Mouse (Mus musculus) liver, embryonic 13.5 days (tissue): Measurements from ENCODE around the gene Rpl22l1. TPM values are rescaled to one million over a fixed set of nuclear protein-coding genes. Genes with fewer than 3 reads are reported as not detected.
"Not testable (repeated sequence)": the region's sequence is repeated elsewhere in the genome, so short reads cannot be mapped to it uniquely, and the experiment has no call there.

Experiments used
- ATAC-seq: fragments of 200-750 bp; cut with Nextera tagmentation; 2 replicates; pipeline ENCODE4 v1.8.0; 2017; ENCODE audit warnings: low read depth, mild to moderate bottlenecking, moderate number of reproducible peaks, moderate library complexity
- DNase-seq: peaks from one replicate; pipeline ENCODE4 v3.0.0; 2022
- H3K27ac ChIP-seq: fragments of 300-500 bp; sonication (generic); 2 replicates; pipeline ENCODE4 v1.5.1; 2015; ENCODE audit warnings: moderate library complexity, mild to moderate bottlenecking, inconsistent platforms
- H3K27me3 ChIP-seq: fragments of 300-500 bp; sonication (generic); 2 replicates; pipeline ENCODE4 v1.6.1; 2015; ENCODE audit warnings: mild to moderate bottlenecking, inconsistent platforms
- H3K36me3 ChIP-seq: fragments of 300-500 bp; sonication (generic); 2 replicates; pipeline ENCODE4 v1.6.1; 2015; ENCODE audit warnings: mild to moderate bottlenecking, inconsistent platforms
- H3K4me1 ChIP-seq: fragments of 300-500 bp; sonication (generic); replicated peaks from 2 replicates; pipeline ENCODE4 v1.6.1; 2015; ENCODE audit warnings: inconsistent platforms
- H3K4me2 ChIP-seq: fragments of 300-500 bp; sonication (generic); 2 replicates; pipeline ENCODE4 v1.6.1; 2015; ENCODE audit warnings: inconsistent platforms, mild to moderate bottlenecking, moderate library complexity
- H3K4me3 ChIP-seq: fragments of 300-500 bp; sonication (generic); replicated peaks from 2 replicates; pipeline ENCODE4 v1.5.1; 2015; ENCODE audit warnings: mild to moderate bottlenecking, inconsistent platforms
- H3K9ac ChIP-seq: fragments of 300-500 bp; sonication (generic); 2 replicates; pipeline ENCODE4 v1.6.1; 2015; ENCODE audit warnings: mild to moderate bottlenecking, inconsistent platforms
- H3K9me3 ChIP-seq: fragments of 300-500 bp; sonication (generic); replicated peaks from 2 replicates; pipeline ENCODE4 v1.6.1; 2016; ENCODE audit warnings: inconsistent platforms
- WGBS: fragments of 180-500 bp; shearing (Covaris S2); methylation state at CpG from one replicate; pipeline ENCODE4 v1.1.7; 2015; ENCODE audit not compliant: insufficient replicate concordance; 5-methylcytosine and 5-hydroxymethylcytosine counted together
- polyA plus RNA-seq: library from polyadenylated mRNA; unstranded; fragments of >200 nt; fragmentation: Nextera tagmentation; extraction: Ambion mirVana; gene quantifications from 2 replicates; pipeline ENCODE4 v1.2.1, GENCODE M21; 2015

The Rpl22l1 gene
- polyA plus RNA-seq, 1 experiment from 2014 or later = 327 TPM

- Histone ChIP-seq H3K27ac (no peak overlapping the region), H3K36me3 (no peaks in the 10 kb centered on the region), H3K4me3 (no peak overlapping the region), H3K4me2 (no peak overlapping the region), H3K4me1 (no peaks in the 10 kb centered on the region), H3K9me3 (no peaks in the 10 kb centered on the region), H3K27me3 (no peaks in the 10 kb centered on the region), H3K9ac (no peak overlapping the region)
- 21% methylated on average over 3 of the region's 3 CpGs for WGBS
- ATAC-seq (no peak), DNase-seq (no peak)
These were observed 36.8 kb downstream of the Rpl22l1 start for GRCm38 (mm10) chr3:28841886-28842649.

GRCm38 (mm10) chr3:28843231-28843630 lies 38.0 kb downstream of the Rpl22l1 start:
- no peaks in the 10 kb centered on the region for H3K4me1 ChIP-seq
- H3K27ac ChIP-seq = no peak overlapping the region
- WGBS = 52% methylated on average over 8 of the region's 8 CpGs
- no peak for ATAC-seq
- no peak for DNase-seq
- no peak overlapping the region for H3K4me2 ChIP-seq
- no peaks in the 10 kb centered on the region for H3K36me3 ChIP-seq
- H3K27me3 ChIP-seq = no peaks in the 10 kb centered on the region
- no peaks in the 10 kb centered on the region for H3K9me3 ChIP-seq
- H3K9ac ChIP-seq = no peak overlapping the region
- no peak overlapping the region for H3K4me3 ChIP-seq

GRCm38 (mm10) chr3:28847115-28847514 lies 41.9 kb downstream of the Rpl22l1 start:
- no peak overlapping the region for H3K4me3 ChIP-seq
- no peaks in the 10 kb centered on the region for H3K4me1 ChIP-seq

GRCm38 (mm10) chr3:28852174-28852573 lies 46.9 kb downstream of the Rpl22l1 start:
- H3K9ac ChIP-seq, H3K4me1 ChIP-seq, H3K4me2 ChIP-seq, H3K27ac ChIP-seq, ATAC-seq, H3K27me3 ChIP-seq, H3K4me3 ChIP-seq, H3K9me3 ChIP-seq, DNase-seq, H3K36me3 ChIP-seq: not testable (repeated sequence)
- WGBS = 68% methylated on average over 3 of the region's 3 CpGs

More at GRCm38 (mm10) chr3:28847115-28847514, 41.9 kb downstream of the Rpl22l1 start:
- H3K27ac ChIP-seq = no peak overlapping the region
- no peak overlapping the region for H3K4me2 ChIP-seq
- no peak for ATAC-seq
- H3K9me3 ChIP-seq = no peaks in the 10 kb centered on the region
- H3K9ac ChIP-seq = no peak overlapping the region
- H3K27me3 ChIP-seq = no peaks in the 10 kb centered on the region
- no peaks in the 10 kb centered on the region for H3K36me3 ChIP-seq
- no peak for DNase-seq

Other genes with a start within 250 kb of the Rpl22l1 start
- 19.1 and 25.4 TPM in 2 replicates for gene Slc2a2, start 107.5 kb upstream of the Rpl22l1 start, polyA plus RNA-seq
- 6.2 and 8.8 TPM in 2 replicates for gene Eif5a2, start 24.2 kb upstream of the Rpl22l1 start, polyA plus RNA-seq
- not detected in 2 replicates for gene Gm1527, start 87.2 kb downstream of the Rpl22l1 start, polyA plus RNA-seq